Comparison of ENCODE assay signal across 8 mouse cellular contexts in genomic region chr8:78213074-78213473, GRCm38 (mm10). TPM values are rescaled to one million over a fixed set of nuclear protein-coding genes. Genes with fewer than 3 reads are reported as not detected.
DNase-seq lines count a peak whose midpoint lies in the region; ATAC-seq lines count a peak whose summit lies in the region.

TSS of gene Ttc29 (plus strand) at chr8:78213297.

- no peak within 1 kb of the TSS for H3K9ac ChIP-seq in heart, embryonic 11.5 days (ENCODE audit: low read depth, low read length)
- H3K9ac ChIP-seq in forebrain, embryonic 12.5 days, result no peak within 1 kb of the TSS
- no peak within 1 kb of the TSS for H3K9ac ChIP-seq in intestine, embryonic 15.5 days
- H3K9ac ChIP-seq in limb, embryonic 11.5 days (ENCODE audit: low read length), result no peak within 1 kb of the TSS
- H3K9ac ChIP-seq in midbrain, embryonic 15.5 days, result no peak within 1 kb of the TSS

- no peak within 1 kb of the TSS for H3K4me3 ChIP-seq in heart, embryonic 11.5 days (ENCODE audit: low read depth, low read length)
- peak within 1 kb of the TSS; percentile 14; the same call in 1 of the 2 replicates for H3K4me3 ChIP-seq in forebrain, embryonic 12.5 days (replicated peaks)
- no peak within 1 kb of the TSS for H3K4me3 ChIP-seq in intestine, embryonic 15.5 days (replicated peaks)
- H3K4me3 ChIP-seq in limb, embryonic 11.5 days (ENCODE audit: low read depth, low read length), result no peak within 1 kb of the TSS
- H3K4me3 ChIP-seq in midbrain, embryonic 15.5 days, result no peak within 1 kb of the TSS

- DNase-seq in heart, adult 11 months, result no peak
- peak; percentile 90 for DNase-seq in limb, embryonic 11.5 days (ENCODE audit: low spot score)
- peak; percentile 82 for DNase-seq in yolk sac, embryonic 10.5 days (ENCODE audit: low spot score)
- DNase-seq in cerebellum, adult 9-10 months, result no peak

- ATAC-seq in heart, embryonic 11.5 days (replicated peaks; ENCODE audit: insufficient number of reproducible peaks, low FRiP score, low TSS enrichment), result peak; percentile 87
- peak; percentile 99 for ATAC-seq in forebrain, embryonic 12.5 days (ENCODE audit: low FRiP score)
- peak; percentile 97 for ATAC-seq in intestine, embryonic 15.5 days
- peak; percentile 96 for ATAC-seq in limb, embryonic 11.5 days (ENCODE audit: insufficient number of reproducible peaks, low FRiP score, low TSS enrichment, low read depth)
- ATAC-seq in midbrain, embryonic 15.5 days (replicated peaks), result peak; percentile 93

- WGBS in heart, embryonic 11.5 days (ENCODE audit: insufficient replicate concordance), result under 1% methylated on average over 11 of the region's 11 CpGs
- 0% methylated on average over 11 of the region's 11 CpGs for WGBS in forebrain, embryonic 12.5 days
- WGBS in intestine, embryonic 15.5 days, result 1% methylated on average over 11 of the region's 11 CpGs
- under 1% methylated on average over 11 of the region's 11 CpGs for WGBS in limb, embryonic 11.5 days
- WGBS in midbrain, embryonic 15.5 days, result 4% methylated on average over 11 of the region's 11 CpGs

- H3K27me3 ChIP-seq in heart, embryonic 11.5 days (ENCODE audit: control insufficient read depth, insufficient read depth, low read length), result no peaks in the 10 kb centered on the region
- no peaks in the 10 kb centered on the region for H3K27me3 ChIP-seq in forebrain, embryonic 12.5 days
- no peaks in the 10 kb centered on the region for H3K27me3 ChIP-seq in intestine, embryonic 15.5 days (replicated peaks)
- no peaks in the 10 kb centered on the region for H3K27me3 ChIP-seq in limb, embryonic 11.5 days (ENCODE audit: control insufficient read depth, insufficient read depth, low read length)
- no peaks in the 10 kb centered on the region for H3K27me3 ChIP-seq in midbrain, embryonic 15.5 days (replicated peaks)

- H3K36me3 ChIP-seq in heart, embryonic 11.5 days (ENCODE audit: control insufficient read depth, insufficient read depth, low read length), result no peaks in the 10 kb centered on the region
- H3K36me3 ChIP-seq in forebrain, embryonic 12.5 days (replicated peaks), result no peaks in the 10 kb centered on the region
- H3K36me3 ChIP-seq in intestine, embryonic 15.5 days, result no peaks in the 10 kb centered on the region
- H3K36me3 ChIP-seq in limb, embryonic 11.5 days (ENCODE audit: control insufficient read depth, insufficient read depth, low read length), result no peaks in the 10 kb centered on the region
- no peaks in the 10 kb centered on the region for H3K36me3 ChIP-seq in midbrain, embryonic 15.5 days (replicated peaks)

- H3K4me2 ChIP-seq in heart, embryonic 11.5 days, result peak within 1 kb of the TSS; percentile 41
- peak within 1 kb of the TSS; percentile 38 for H3K4me2 ChIP-seq in forebrain, embryonic 12.5 days
- peak within 1 kb of the TSS; percentile 41 for H3K4me2 ChIP-seq in intestine, embryonic 15.5 days (replicated peaks)
- peak within 1 kb of the TSS; percentile 18; the same call in 1 of the 2 replicates for H3K4me2 ChIP-seq in limb, embryonic 11.5 days (ENCODE audit: low read depth, severe bottlenecking)
- H3K4me2 ChIP-seq in midbrain, embryonic 15.5 days, result peak within 1 kb of the TSS; percentile 30

- 0 out of 2 replicates have a peak, but pooled peaks cover 2% of the 10 kb centered on the region for H3K4me1 ChIP-seq in heart, embryonic 11.5 days (ENCODE audit: control insufficient read depth, insufficient read depth, low read length)
- H3K4me1 ChIP-seq in forebrain, embryonic 12.5 days, result peaks cover 15% of the 10 kb centered on the region
- peaks cover 4% of the 10 kb centered on the region for H3K4me1 ChIP-seq in intestine, embryonic 15.5 days (replicated peaks)
- no peaks in the 10 kb centered on the region for H3K4me1 ChIP-seq in limb, embryonic 11.5 days (ENCODE audit: control insufficient read depth, insufficient read depth, low read length)
- 0 out of 2 replicates have a peak, but pooled peaks cover 13% of the 10 kb centered on the region for H3K4me1 ChIP-seq in midbrain, embryonic 15.5 days

- no peaks in the 10 kb centered on the region for H3K9me3 ChIP-seq in heart, embryonic 11.5 days (replicated peaks; ENCODE audit: control insufficient read depth, low read length)
- H3K9me3 ChIP-seq in forebrain, embryonic 12.5 days, result no peaks in the 10 kb centered on the region
- H3K9me3 ChIP-seq in intestine, embryonic 15.5 days, result no peaks in the 10 kb centered on the region
- no peaks in the 10 kb centered on the region for H3K9me3 ChIP-seq in limb, embryonic 11.5 days (ENCODE audit: control insufficient read depth, low read length)
- H3K9me3 ChIP-seq in midbrain, embryonic 15.5 days, result no peaks in the 10 kb centered on the region

- no peak within 1 kb of the TSS for H3K27ac ChIP-seq in heart, embryonic 11.5 days (ENCODE audit: low read depth, low read length)
- no peak within 1 kb of the TSS for H3K27ac ChIP-seq in forebrain, embryonic 12.5 days
- H3K27ac ChIP-seq in intestine, embryonic 15.5 days, result no peak within 1 kb of the TSS
- H3K27ac ChIP-seq in limb, embryonic 11.5 days (replicated peaks; ENCODE audit: low read depth, low read length), result no peak within 1 kb of the TSS
- H3K27ac ChIP-seq in midbrain, embryonic 15.5 days, result no peak within 1 kb of the TSS

RNA-seq across cellular contexts. Expression of gene Ttc29, which starts in this region (rescaled TPM):
- not detected in 2 replicates for polyA plus RNA-seq in heart, embryonic 11.5 days (2014; fragmentation: Nextera tagmentation; extraction: Ambion mirVana)
- polyA plus RNA-seq in forebrain, embryonic 12.5 days (2016; fragmentation: Nextera tagmentation; extraction: Ambion mirVana), result 0.31 and 0.33 TPM in 2 replicates
- not detected in 2 replicates for polyA plus RNA-seq in intestine, embryonic 15.5 days (2015; fragmentation: Nextera tagmentation; extraction: Ambion mirVana)
- polyA plus RNA-seq in limb, embryonic 11.5 days (2014; fragmentation: Nextera tagmentation; extraction: Ambion mirVana), result not detected in 2 replicates
- polyA plus RNA-seq in midbrain, embryonic 15.5 days (2015; fragmentation: Nextera tagmentation; extraction: Ambion mirVana), result 0.98 TPM in 2 replicates

Comparison
In these comparisons a context has a peak if more than half of its experiments do, and no peak if none do; other contexts are left out.
1. Peak in ATAC-seq and H3K4me2 ChIP-seq in heart, embryonic 11.5 days; RNA of the gene not detected or under 1 TPM.
2. Peak in ATAC-seq, H3K4me3 ChIP-seq and H3K4me2 ChIP-seq in forebrain, embryonic 12.5 days; RNA of the gene not detected or under 1 TPM.
3. Peak in ATAC-seq and H3K4me2 ChIP-seq in intestine, embryonic 15.5 days; RNA of the gene not detected or under 1 TPM.
4. Peak in DNase-seq, ATAC-seq and H3K4me2 ChIP-seq in limb, embryonic 11.5 days; RNA of the gene not detected or under 1 TPM.
5. Peak in ATAC-seq and H3K4me2 ChIP-seq in midbrain, embryonic 15.5 days; RNA of the gene not detected or under 1 TPM.